Mouse (Mus musculus): ENCODE data around the gene Rfx4.

The Rfx4 gene

GRCm38 (mm10) chr10:84757426-84758199, 1.8 kb downstream of the Rfx4 start:
- no peak for ATAC-seq (ENCODE audit: insufficient number of reproducible peaks, low FRiP score, low TSS enrichment)

DNA sequence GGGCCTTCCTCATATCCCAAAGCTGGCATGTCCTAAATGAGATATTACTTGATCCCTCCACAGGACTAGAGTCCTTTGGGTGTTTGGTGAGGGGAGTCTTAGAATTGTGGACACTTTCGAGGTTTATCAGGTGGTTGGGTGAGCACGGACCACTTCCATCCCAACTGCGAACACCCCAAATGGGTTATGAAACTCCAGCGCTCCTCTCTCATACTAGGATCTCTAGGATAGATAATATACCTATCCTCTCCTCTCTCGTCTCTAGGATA, 2.3 kb downstream of the Rfx4 start:
- no peak for ATAC-seq (ENCODE audit: insufficient number of reproducible peaks, low FRiP score, low TSS enrichment)

- no peak for ATAC-seq (ENCODE audit: insufficient number of reproducible peaks, low FRiP score, low TSS enrichment)
These were observed 2.9 kb downstream of the Rfx4 start for GRCm38 (mm10) chr10:84758483-84759431.

DNA sequence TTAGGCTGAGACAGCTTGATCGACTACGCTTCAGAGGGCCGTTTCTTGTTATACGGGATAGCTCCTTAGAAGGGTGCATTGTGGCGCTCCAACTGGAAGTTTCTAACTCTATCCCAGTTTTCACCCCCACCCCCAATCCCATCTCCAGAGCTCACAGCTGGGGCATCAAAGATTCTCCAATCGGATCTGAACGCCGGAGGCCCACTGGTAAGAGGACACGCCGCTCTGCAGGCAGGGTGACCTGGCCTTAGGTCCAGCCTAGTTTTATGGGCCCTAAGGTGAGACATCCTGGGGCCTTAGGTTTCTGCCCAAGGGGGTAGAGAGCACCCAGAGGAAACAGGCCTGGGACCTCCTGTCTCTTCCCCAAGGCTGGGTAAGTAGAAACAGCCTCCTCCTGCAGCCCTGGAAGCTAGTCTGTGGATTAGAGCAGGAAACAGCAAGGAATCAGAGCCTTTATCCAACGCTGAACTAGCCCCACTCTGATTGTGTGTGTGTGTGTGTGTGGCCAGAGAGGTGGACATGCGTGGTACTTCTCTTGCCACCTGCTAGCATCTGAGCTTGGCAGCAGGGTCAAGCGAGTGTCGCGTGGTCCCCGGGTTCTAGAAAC, 3.8 kb downstream of the Rfx4 start:
- no peak for ATAC-seq (ENCODE audit: insufficient number of reproducible peaks, low FRiP score, low TSS enrichment)

GRCm38 (mm10) chr10:84760118-84761111, 4.6 kb downstream of the Rfx4 start:
- no peak for ATAC-seq (ENCODE audit: insufficient number of reproducible peaks, low FRiP score, low TSS enrichment)

DNA sequence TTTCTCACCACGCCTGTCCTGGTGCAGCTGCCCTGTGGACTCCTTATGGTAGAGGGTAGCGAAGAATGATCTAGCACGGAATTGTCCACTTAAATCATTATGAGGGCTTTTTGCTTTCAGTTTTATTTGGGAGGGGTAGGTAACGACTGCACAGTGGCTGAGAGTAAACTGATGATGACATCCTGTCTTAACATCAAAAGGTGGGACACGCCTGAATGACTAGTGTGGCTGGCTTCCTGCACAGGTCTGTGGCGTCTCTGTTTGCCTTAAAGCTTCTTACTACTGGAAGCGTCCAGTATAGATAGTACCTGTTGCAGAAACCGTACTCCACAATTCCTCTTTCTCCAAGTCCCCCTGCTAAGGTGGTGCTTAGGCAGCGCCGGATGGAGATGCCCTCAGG, 12.9 kb downstream of the Rfx4 start:
- no peak for ATAC-seq (ENCODE audit: insufficient number of reproducible peaks, low FRiP score, low TSS enrichment)

- peak; percentile 43; the same call in 1 of the 2 replicates for ATAC-seq (ENCODE audit: insufficient number of reproducible peaks, low FRiP score, low TSS enrichment)
These were observed 16.7 kb downstream of the Rfx4 start for GRCm38 (mm10) chr10:84772380-84773130.

DNA sequence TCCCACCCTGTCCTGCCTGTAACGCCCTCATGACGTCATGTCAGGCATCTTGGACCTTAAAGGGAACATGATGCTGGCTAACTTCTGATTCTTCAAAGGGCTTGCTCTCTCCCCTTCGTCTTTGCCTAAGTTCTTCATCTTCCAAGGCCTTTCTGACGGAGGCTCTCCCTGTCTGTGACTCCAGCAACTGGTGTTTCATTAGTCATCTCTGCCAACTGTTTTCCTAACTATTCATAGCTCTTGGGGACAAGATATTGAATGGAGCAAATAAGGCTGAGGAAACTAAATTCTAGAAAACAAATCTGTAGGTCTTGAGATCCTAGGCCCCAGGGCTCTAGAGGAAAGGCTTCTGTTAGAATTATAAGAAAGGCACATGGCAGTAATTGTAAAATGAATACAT, 18.0 kb downstream of the Rfx4 start:
- no peak for ATAC-seq (ENCODE audit: insufficient number of reproducible peaks, low FRiP score, low TSS enrichment)

DNA sequence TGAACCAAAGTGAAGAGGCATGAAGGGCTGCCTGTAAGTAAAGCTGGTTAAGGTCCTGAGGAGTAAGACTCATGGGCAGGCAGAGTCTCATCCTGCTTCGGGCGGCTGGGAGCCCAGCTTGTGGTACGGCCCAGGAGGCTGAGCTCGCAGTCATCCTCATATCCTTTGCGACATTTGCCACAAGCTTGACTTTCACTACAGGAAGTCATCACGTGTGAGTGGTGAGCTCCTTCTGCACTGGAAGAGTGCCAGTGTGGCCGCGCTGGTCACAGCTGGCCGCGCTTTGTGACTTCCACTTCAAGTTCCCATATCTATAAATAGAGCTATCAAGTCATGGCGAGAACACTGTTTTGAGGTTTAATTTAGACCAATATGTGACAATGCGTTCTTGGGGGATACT, 18.7 kb downstream of the Rfx4 start:
- ATAC-seq (ENCODE audit: insufficient number of reproducible peaks, low FRiP score, low TSS enrichment), result no peak

DNA sequence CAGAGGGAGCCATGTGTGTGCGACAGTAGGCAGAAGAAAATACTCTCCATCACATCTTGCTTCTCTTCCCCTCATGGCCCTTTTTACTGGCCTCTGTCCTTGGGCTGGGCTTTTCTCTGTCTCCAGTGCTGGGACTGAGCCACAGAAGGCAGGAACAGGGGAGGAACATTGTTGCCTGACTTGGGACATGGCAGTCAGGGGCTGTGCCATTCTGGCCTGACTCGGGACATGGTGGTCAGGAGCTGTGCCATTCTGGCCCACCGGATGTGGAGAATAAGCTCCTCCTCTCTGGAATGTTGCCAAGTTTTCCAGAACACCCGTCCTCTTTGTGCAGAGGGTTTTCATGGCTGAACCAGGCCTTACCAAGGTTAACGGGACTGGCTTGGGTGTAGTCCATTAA, 21.2 kb downstream of the Rfx4 start:
- ATAC-seq (ENCODE audit: insufficient number of reproducible peaks, low FRiP score, low TSS enrichment), result no peak

GRCm38 (mm10) chr10:84777974-84778373, 22.1 kb downstream of the Rfx4 start:
- no peak for ATAC-seq (ENCODE audit: insufficient number of reproducible peaks, low FRiP score, low TSS enrichment)

- no peak for ATAC-seq (ENCODE audit: insufficient number of reproducible peaks, low FRiP score, low TSS enrichment)
These were observed 25.0 kb downstream of the Rfx4 start for GRCm38 (mm10) chr10:84780828-84781227.

- ATAC-seq (ENCODE audit: insufficient number of reproducible peaks, low FRiP score, low TSS enrichment), result no peak
These were observed 29.5 kb downstream of the Rfx4 start for GRCm38 (mm10) chr10:84785339-84785738.

GRCm38 (mm10) chr10:84790323-84790722, 34.5 kb downstream of the Rfx4 start:
- ATAC-seq (ENCODE audit: insufficient number of reproducible peaks, low FRiP score, low TSS enrichment), result no peak

GRCm38 (mm10) chr10:84791181-84791580, 35.3 kb downstream of the Rfx4 start:
- no peak for ATAC-seq (ENCODE audit: insufficient number of reproducible peaks, low FRiP score, low TSS enrichment)

DNA sequence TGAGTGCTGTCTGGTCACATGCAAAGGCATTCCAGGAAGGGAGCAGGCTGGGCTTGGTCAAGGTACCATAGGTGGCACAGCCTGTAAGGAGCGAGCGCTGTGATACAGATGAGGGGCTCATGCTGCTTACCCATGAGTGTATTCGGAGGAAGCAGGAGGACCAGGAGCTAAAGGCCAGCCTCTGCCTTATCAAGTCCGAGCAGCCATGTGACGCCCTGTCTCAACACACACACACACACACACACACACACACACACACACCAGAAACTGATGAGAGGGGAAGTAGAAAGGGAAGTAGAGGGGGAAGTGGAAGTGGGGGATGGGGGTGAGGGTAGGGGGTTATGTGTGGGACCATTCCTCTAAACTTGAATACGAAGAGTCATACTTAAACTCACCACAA, 45.7 kb downstream of the Rfx4 start:
- no peak for ATAC-seq (ENCODE audit: insufficient number of reproducible peaks, low FRiP score, low TSS enrichment)

DNA sequence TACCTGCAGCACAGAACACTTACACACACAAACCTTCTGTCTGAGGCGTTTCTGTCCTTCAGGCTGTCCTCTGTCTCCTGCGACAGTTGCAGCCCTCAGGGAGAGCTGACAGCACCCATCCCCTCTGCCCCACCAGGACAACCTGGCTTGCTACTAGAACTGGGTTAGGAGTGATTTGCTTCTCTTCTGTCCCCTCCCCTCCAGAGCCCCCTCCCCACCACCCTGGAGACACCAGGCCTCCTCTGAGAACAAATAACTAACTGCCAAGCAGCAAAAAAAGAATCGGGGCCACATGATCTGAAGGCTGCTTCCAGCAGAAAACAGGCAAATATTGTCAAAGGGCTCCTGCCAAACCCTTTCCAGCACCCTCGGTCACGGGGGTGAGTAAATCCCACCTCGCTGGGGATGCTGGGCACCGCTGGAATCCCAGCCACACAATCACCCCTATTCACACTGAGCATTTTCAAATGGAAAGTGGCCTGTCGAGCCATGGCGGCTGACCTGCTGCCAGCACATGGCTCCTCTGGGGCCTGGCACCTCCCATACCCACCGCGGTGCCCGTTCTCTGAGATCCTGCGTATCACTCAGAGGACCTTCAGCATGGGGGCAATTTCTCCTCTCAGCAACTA, 47.5 kb downstream of the Rfx4 start:
- ATAC-seq (ENCODE audit: insufficient number of reproducible peaks, low FRiP score, low TSS enrichment), result no peak

DNA sequence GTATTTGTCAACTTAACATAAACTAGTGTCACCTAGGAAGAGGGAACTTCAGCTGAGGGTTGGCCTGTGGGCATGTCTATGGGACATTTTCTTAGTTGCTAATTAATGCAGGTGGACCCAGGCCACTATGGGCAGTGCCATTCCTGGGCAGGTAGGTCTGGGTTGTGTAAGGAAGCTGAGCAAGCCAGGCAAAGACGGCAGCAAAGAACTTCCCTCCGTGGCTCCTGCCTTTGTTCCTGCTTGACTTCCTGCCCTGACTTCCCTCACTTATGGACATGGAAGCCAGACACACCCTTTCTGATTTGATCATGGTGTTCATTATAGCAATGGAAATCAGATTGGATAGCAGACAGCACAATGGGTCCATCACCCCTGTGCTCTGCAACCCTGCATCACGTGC, 49.7 kb downstream of the Rfx4 start:
- ATAC-seq (ENCODE audit: insufficient number of reproducible peaks, low FRiP score, low TSS enrichment), result no peak

DNA sequence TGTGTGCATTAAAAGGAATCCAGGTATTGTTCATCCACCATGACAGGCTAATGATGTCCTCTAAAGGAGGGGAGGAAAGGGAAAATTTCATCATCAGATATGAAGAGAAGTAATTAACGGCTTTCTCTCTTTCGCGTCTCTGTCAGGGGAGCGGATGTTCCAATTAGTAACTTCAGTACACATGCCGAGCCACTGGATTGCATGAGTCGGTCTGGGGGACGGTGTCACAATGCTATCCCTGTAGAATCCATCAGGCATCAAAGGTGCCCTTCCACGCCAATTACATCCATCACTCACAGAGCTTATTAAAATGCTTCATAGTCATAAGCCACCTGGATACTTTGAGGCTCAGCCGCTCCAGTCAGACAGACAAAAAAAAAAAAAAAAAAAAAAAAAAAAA, 51.3 kb downstream of the Rfx4 start:
- no peak for ATAC-seq (ENCODE audit: insufficient number of reproducible peaks, low FRiP score, low TSS enrichment)

Data from cerebellum, adult (tissue).